ENCODE assay signal across 21 mouse cellular contexts in genomic region chr11:109227139-109227538, GRCm38 (mm10).
DNase-seq lines count a peak whose midpoint lies in the region; ATAC-seq and TF ChIP-seq lines count a peak whose summit lies in the region.
"Had no signal": no experiment of that assay in that cellular context is flagged by ENCODE, and none has a peak within 500 bp of the region (broad histone marks: within the 10 kb centered on the region; RNA-seq: fewer than 3 reads in every experiment).

No protein-coding gene starts in this region.

- ATAC-seq in forebrain, embryonic 16.5 days, result peak; percentile 55; the same call in 1 of the 2 replicates
- no peak for ATAC-seq in forebrain, embryonic 11.5 days (replicated peaks; ENCODE audit: low FRiP score)
- 0 out of 2 replicates have a peak, but pooled peaks have one; percentile 44 for ATAC-seq in stomach, embryonic 16.5 days (ENCODE audit: insufficient read depth, low FRiP score)
- no peak for ATAC-seq in stomach, postnatal 0 days (ENCODE audit: low FRiP score, low TSS enrichment)
- ATAC-seq: intestine, postnatal 0 days had no signal

- TF ChIP-seq CTCF in stomach, postnatal 0 days (IDR thresholded peaks at IDR 0.05; ENCODE audit: low read depth), result no peak

- no peak overlapping the region for H3K4me2 ChIP-seq in forebrain, embryonic 16.5 days (ENCODE audit: low read length)
- H3K4me2 ChIP-seq in forebrain, embryonic 11.5 days (ENCODE audit: low read depth, low read length, severe bottlenecking), result no peak overlapping the region
- H3K4me2 ChIP-seq in stomach, embryonic 16.5 days (ENCODE audit: low read depth, low read length), result no peak overlapping the region
- H3K4me2 ChIP-seq in stomach, postnatal 0 days (replicated peaks; ENCODE audit: low read depth), result no peak overlapping the region
- H3K4me2 ChIP-seq: kidney, embryonic 15.5 days; liver, embryonic 15.5 days; lung, embryonic 15.5 days; neural tube, embryonic 13.5 days; stomach, embryonic 15.5 days had no signal

- H3K9me3 ChIP-seq in forebrain, embryonic 16.5 days (ENCODE audit: control insufficient read depth, low read length), result no peaks in the 10 kb centered on the region
- no peaks in the 10 kb centered on the region for H3K9me3 ChIP-seq in forebrain, embryonic 11.5 days (ENCODE audit: control insufficient read depth, low read length)
- no peaks in the 10 kb centered on the region for H3K9me3 ChIP-seq in stomach, embryonic 16.5 days (replicated peaks; ENCODE audit: control insufficient read depth, low read length)
- H3K9me3 ChIP-seq in stomach, postnatal 0 days (ENCODE audit: control insufficient read depth, low read length), result no peaks in the 10 kb centered on the region
- H3K9me3 ChIP-seq: kidney, embryonic 15.5 days; liver, embryonic 15.5 days; lung, embryonic 15.5 days; neural tube, embryonic 13.5 days; stomach, embryonic 15.5 days had no signal

- H3K9ac ChIP-seq in forebrain, embryonic 16.5 days (replicated peaks; ENCODE audit: low read depth, low read length), result no peak overlapping the region
- no peak overlapping the region for H3K9ac ChIP-seq in forebrain, embryonic 11.5 days (ENCODE audit: low read length)
- no peak overlapping the region for H3K9ac ChIP-seq in stomach, embryonic 16.5 days (ENCODE audit: low read length)
- no peak overlapping the region for H3K9ac ChIP-seq in stomach, postnatal 0 days (ENCODE audit: low read length)
- H3K9ac ChIP-seq: kidney, embryonic 15.5 days; liver, embryonic 15.5 days; lung, embryonic 15.5 days; neural tube, embryonic 13.5 days; stomach, embryonic 15.5 days had no signal

- TF ChIP-seq EP300 in stomach, postnatal 0 days (optimal IDR thresholded peaks at IDR 0.05), result no peak

- H3K4me3 ChIP-seq in forebrain, embryonic 16.5 days (replicated peaks; ENCODE audit: low read length), result no peak overlapping the region
- no peak overlapping the region for H3K4me3 ChIP-seq in forebrain, embryonic 11.5 days (ENCODE audit: low read depth, low read length)
- no peak overlapping the region for H3K4me3 ChIP-seq in stomach, embryonic 16.5 days (replicated peaks; ENCODE audit: low read length)
- H3K4me3 ChIP-seq in stomach, postnatal 0 days (ENCODE audit: low read depth, low read length), result no peak overlapping the region
- H3K4me3 ChIP-seq: gastrocnemius, adult 2 months; kidney, embryonic 15.5 days; liver, embryonic 15.5 days; lung, embryonic 15.5 days; neural tube, embryonic 13.5 days; stomach, embryonic 15.5 days had no signal

- no peak overlapping the region for H3K27ac ChIP-seq in forebrain, embryonic 16.5 days (ENCODE audit: low read length)
- no peak overlapping the region for H3K27ac ChIP-seq in forebrain, embryonic 11.5 days (ENCODE audit: low read depth, low read length)
- H3K27ac ChIP-seq in stomach, embryonic 16.5 days (ENCODE audit: low read length), result no peak overlapping the region
- no peak overlapping the region for H3K27ac ChIP-seq in stomach, postnatal 0 days (replicated peaks)
- H3K27ac ChIP-seq: gastrocnemius, adult 2 months; kidney, embryonic 15.5 days; liver, embryonic 15.5 days; lung, embryonic 15.5 days; macrophage; neural tube, embryonic 13.5 days; stomach, embryonic 15.5 days had no signal

- DNase-seq in forebrain, embryonic 11.5 days (ENCODE audit: low spot score), result no peak
- DNase-seq in left cerebral cortex, postnatal 4 days, result peak; percentile 84
- DNase-seq in left cerebral cortex, postnatal 25 days (ENCODE audit: low spot score in 2 of 2), result no peak
- no peak for DNase-seq in stomach, postnatal 0 days (ENCODE audit: low spot score)
- DNase-seq in retina, postnatal 1 day, result no peak
- DNase-seq: adrenal gland, adult 2 months; cerebellum, adult 11-12 months; gastrocnemius, adult 2 months; kidney, postnatal 36 days; liver; thymus, adult 2 months; thymus, postnatal 4 days had no signal

- intact Hi-C loops in left cerebral cortex, postnatal 4 days (cut with DNase I), result no loop called here
- intact Hi-C loops in left cerebral cortex, postnatal 25 days (cut with DNase I), result no loop called here

- WGBS in forebrain, embryonic 16.5 days, result 62% methylated on average over 12 of the region's 12 CpGs
- 93% methylated on average over 12 of the region's 12 CpGs for WGBS in forebrain, embryonic 11.5 days
- 78% methylated on average over 12 of the region's 12 CpGs for WGBS in stomach, embryonic 16.5 days
- 79% methylated on average over 12 of the region's 12 CpGs for WGBS in stomach, postnatal 0 days

- no peaks in the 10 kb centered on the region for H3K4me1 ChIP-seq in forebrain, embryonic 16.5 days (replicated peaks; ENCODE audit: control insufficient read depth, insufficient read depth, low read length)
- no peaks in the 10 kb centered on the region for H3K4me1 ChIP-seq in forebrain, embryonic 11.5 days (replicated peaks; ENCODE audit: control insufficient read depth, insufficient read depth, low read length)
- no peaks in the 10 kb centered on the region for H3K4me1 ChIP-seq in stomach, embryonic 16.5 days (ENCODE audit: control insufficient read depth, insufficient read depth, low read length)
- H3K4me1 ChIP-seq in stomach, postnatal 0 days (replicated peaks; ENCODE audit: control insufficient read depth, insufficient read depth), result no peaks in the 10 kb centered on the region
- H3K4me1 ChIP-seq: kidney, embryonic 15.5 days; liver, embryonic 15.5 days; lung, embryonic 15.5 days; neural tube, embryonic 13.5 days; stomach, embryonic 15.5 days had no signal

- H3K36me3 ChIP-seq in forebrain, embryonic 16.5 days (ENCODE audit: control insufficient read depth, insufficient read depth), result no peaks in the 10 kb centered on the region
- H3K36me3 ChIP-seq in forebrain, embryonic 11.5 days (ENCODE audit: control insufficient read depth, insufficient read depth, low read length), result no peaks in the 10 kb centered on the region
- no peaks in the 10 kb centered on the region for H3K36me3 ChIP-seq in stomach, embryonic 16.5 days (ENCODE audit: control insufficient read depth, insufficient read depth, low read length)
- H3K36me3 ChIP-seq in stomach, postnatal 0 days (ENCODE audit: control insufficient read depth, insufficient read depth, low read length), result no peaks in the 10 kb centered on the region
- H3K36me3 ChIP-seq: kidney, embryonic 15.5 days; liver, embryonic 15.5 days; lung, embryonic 15.5 days; neural tube, embryonic 13.5 days; stomach, embryonic 15.5 days had no signal

- H3K27me3 ChIP-seq in forebrain, embryonic 16.5 days (replicated peaks; ENCODE audit: control insufficient read depth, insufficient read depth, low read length), result no peaks in the 10 kb centered on the region
- H3K27me3 ChIP-seq in forebrain, embryonic 11.5 days (ENCODE audit: control insufficient read depth, insufficient read depth, low read length), result no peaks in the 10 kb centered on the region
- H3K27me3 ChIP-seq in stomach, embryonic 16.5 days (ENCODE audit: control insufficient read depth, insufficient read depth, low read length), result no peaks in the 10 kb centered on the region
- no peaks in the 10 kb centered on the region for H3K27me3 ChIP-seq in stomach, postnatal 0 days (ENCODE audit: control insufficient read depth, insufficient read depth, low read length)
- H3K27me3 ChIP-seq: kidney, embryonic 15.5 days; liver, embryonic 15.5 days; lung, embryonic 15.5 days; neural tube, embryonic 13.5 days; stomach, embryonic 15.5 days had no signal

Comparison
In these comparisons a context has a peak if more than half of its experiments do, and no peak if none do; other contexts are left out.
1. ATAC-seq: peak in forebrain, embryonic 16.5 days (single experiment) and stomach, embryonic 16.5 days (single experiment); none in forebrain, embryonic 11.5 days (single experiment) and stomach, postnatal 0 days (single experiment).